Mouse (Mus musculus): ENCODE measurements around the gene Tmem144.

Tmem144 gene

GRCm38 (mm10) chr3:79852654-79853166 is at the start of gene Tmem144:
Gene Tmem144, minus strand, starts transcription at chr3:79852773.
- no peak for DNase-seq (ENCODE audit: extremely low spot score, low spot score)

DNA sequence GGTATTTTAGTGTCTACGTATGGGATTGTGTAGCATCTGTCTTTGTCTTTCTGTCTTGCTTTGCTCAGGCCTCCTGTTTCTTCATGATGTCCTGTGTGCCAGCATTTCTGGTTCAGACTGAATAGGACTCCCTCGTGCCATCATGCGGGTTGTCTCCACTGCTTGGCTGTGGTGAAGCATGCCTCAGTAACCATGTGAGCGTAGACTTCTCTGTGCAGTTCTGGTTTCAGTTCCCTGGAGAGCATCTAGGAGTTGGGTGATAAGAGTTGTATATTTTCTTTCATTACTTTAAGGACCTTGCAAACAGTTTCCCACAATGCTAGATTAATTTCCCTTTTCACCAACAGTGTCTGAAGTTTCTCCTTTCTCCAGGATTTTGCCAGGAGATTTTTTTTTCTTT is 49.2 kb upstream of the Tmem144 start:
- no peak for DNase-seq (ENCODE audit: extremely low spot score, low spot score)

- no peak for DNase-seq (ENCODE audit: extremely low spot score, low spot score)
Measured at GRCm38 (mm10) chr3:79901321-79901720, 48.7 kb upstream of the Tmem144 start.

DNA sequence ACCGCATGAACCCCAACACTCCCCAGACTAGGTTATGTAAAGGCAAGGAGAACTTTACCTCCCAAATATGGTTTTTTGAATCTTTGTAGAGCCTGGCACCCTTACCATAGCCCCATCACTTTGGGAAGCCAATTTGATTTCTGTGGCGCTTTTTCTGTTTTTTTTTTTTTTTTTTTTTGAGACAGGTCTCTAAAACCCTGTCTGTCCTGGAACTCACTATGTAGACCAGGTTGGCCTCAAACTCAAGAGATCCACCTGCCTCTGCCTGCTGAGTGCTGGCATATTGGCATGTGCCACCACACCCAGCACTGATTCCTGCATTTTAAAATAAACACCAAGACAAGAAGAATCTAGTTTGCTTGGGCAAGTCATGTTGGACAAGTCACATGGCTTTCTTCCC is 47.9 kb upstream of the Tmem144 start:
- DNase-seq (ENCODE audit: extremely low spot score, low spot score), result no peak

DNA sequence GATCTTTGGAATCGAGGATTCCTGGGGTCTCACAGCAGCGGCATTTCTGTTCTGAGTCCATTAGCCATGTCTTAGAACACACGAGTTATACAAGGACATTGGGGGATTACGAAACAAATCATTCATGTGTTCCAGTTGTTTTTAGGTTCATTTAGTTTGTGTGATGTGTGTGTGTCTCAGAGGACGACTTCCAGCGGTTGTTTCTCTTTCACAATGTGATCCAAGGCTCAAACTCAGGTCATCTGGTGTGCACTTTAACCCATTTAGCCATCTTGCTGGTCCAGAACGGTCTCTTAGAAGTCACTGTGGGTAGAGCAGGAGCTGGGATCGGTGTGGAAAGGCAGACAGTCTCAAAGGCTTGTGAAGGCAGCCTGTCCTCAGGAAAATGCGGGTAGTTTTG is 47.3 kb upstream of the Tmem144 start:
- DNase-seq (ENCODE audit: extremely low spot score, low spot score), result no peak

DNA sequence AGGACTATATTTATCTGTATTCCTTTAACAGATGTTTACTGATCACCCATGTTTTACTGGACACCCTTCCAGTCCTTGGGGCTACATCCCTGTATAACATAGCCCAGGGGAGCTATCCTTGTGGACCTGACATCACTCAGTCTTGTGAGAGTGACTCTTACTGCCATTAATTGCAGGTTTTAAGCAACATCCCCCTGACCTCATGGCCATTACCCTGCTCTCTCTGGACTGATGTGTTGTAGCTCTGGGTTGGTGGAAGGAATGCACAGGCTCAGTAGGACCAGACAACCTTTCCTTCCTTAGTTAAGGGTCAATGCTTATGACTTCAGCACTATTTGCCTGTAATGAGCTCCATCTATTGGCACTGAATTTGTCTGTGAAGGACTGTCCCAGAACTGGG is 45.9 kb upstream of the Tmem144 start:
- no peak for DNase-seq (ENCODE audit: extremely low spot score, low spot score)

- DNase-seq (ENCODE audit: extremely low spot score, low spot score), result no peak
Measured at GRCm38 (mm10) chr3:79897534-79898370, 45.2 kb upstream of the Tmem144 start.

GRCm38 (mm10) chr3:79887966-79888365 is 35.4 kb upstream of the Tmem144 start:
- no peak for DNase-seq (ENCODE audit: extremely low spot score, low spot score)

DNA sequence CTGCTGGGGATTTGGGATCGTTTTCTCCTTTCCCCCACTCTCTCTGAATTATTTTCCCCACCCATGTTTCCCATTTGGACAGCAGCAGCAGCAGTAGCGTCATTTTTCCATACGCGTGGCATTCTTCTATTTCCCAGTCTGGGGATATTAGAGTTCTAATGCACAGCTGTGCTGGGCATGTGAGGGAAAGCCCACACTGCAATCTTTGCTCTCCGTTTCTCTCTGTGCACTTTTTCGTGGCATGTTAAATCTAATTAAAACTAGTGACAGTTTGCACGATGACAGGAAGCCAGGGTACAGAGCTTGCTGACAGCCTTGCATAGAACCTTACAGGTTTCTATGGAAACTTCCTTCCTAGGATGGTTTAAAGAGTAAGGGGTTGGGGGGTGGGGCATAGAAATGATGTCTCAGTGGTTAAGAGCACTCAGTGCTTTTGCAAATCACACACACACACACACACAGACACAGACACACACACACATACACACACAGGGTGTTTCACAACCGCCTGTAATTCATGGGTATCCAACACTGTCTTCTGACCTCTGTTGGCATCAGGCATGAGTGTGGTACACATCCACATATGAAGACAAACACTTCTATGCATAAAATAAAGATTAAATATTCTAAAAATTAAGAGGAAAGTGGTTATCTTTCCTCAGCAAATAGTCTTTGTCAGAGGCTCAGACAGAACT is 34.7 kb upstream of the Tmem144 start:
- no peak for DNase-seq (ENCODE audit: extremely low spot score, low spot score)

- DNase-seq (ENCODE audit: extremely low spot score, low spot score), result peak; percentile 32
Measured at GRCm38 (mm10) chr3:79886357-79887091, 34.0 kb upstream of the Tmem144 start.

- DNase-seq (ENCODE audit: extremely low spot score, low spot score), result peak; percentile 78
Measured at GRCm38 (mm10) chr3:79885686-79886356, 33.2 kb upstream of the Tmem144 start.

- peak; percentile 66 for DNase-seq (ENCODE audit: extremely low spot score, low spot score)
Measured at GRCm38 (mm10) chr3:79884761-79885189, 32.2 kb upstream of the Tmem144 start.

DNA sequence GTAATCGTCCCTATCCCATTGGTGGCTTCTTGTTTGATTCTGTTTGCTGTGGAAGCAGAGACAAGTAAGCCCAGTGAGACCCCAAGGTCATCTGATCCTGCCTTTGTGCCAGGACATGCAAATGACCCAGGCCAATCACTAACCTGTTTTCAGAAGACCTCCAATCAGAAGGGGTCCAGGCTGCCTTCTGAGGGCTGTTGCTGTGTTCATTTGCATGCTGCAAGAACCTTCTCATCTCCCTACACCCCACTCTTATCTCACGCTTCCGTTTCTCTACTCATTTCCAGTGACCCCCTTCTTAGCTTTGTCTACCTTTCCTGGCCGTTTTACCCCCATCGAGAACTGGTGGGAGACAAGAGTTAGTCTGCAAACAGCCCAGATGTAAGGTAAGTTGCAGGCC is 31.7 kb upstream of the Tmem144 start, which contains the start of gene Fam198b:
Gene Fam198b, plus strand, starts transcription at position 229 of the 400 bp plus-strand sequence.
- no peak for DNase-seq (ENCODE audit: extremely low spot score, low spot score)

DNA sequence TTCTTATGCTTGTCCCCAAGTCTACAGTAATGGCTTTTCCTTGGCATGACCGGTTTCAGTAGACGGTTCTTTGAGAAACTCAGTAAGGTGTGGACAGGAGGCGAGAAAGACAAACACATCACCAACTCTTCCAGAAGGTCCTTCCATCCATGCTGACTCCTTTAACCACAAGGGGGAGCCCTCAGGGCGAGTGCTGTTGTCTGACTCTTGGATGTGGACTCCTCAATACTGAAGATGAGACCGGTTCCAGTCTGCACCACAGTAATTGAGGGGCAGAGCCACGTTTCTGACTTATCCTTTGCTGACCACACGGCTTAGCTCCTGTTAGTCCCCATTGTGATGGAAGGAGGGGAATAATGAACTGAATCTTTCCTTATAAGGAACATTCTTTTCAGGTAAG is 30.5 kb upstream of the Tmem144 start:
- peak; percentile 69 for DNase-seq (ENCODE audit: extremely low spot score, low spot score)

GRCm38 (mm10) chr3:79881645-79882044 is 29.1 kb upstream of the Tmem144 start:
- no peak for DNase-seq (ENCODE audit: extremely low spot score, low spot score)

DNA sequence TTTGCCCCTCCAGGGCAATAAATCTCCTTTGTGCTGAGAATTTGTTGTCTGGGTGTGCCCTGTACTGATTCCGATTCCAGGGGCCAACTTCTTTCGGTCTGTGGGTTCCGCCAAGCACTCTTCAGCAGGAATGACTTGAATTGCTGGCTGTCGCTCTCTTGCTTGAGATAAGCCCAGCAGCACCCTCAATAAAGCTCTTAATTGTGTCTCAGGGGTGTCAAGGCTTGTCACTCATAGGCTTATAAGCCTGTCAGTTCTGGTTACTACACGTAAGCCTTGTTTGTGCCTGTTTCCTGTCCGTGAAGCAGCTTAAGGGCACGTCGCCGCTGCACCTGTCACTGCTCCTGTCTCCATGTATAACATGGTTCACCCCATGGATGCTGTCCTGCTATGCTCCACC is 26.7 kb upstream of the Tmem144 start:
- no peak for DNase-seq (ENCODE audit: extremely low spot score, low spot score)

DNA sequence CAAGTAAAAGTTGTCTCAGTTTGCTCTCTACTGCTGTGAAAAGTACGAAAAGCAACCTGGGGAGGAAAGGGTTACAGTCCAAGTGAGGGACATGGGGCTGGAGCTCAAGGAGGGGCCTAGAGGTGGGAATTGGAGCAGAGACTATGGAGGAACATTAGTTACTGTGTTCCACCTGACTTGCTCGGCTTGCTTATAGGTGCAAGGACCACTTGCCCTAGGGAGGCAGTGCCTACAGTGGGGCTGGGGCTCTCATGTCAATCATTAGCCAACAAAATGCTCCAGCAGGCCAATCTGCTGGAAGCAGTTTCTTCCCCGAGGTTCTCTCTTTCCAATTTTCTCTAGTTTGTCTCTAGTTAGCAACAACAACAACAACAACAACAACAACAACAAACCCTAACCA is 25.8 kb upstream of the Tmem144 start:
- no peak for DNase-seq (ENCODE audit: extremely low spot score, low spot score)

DNA sequence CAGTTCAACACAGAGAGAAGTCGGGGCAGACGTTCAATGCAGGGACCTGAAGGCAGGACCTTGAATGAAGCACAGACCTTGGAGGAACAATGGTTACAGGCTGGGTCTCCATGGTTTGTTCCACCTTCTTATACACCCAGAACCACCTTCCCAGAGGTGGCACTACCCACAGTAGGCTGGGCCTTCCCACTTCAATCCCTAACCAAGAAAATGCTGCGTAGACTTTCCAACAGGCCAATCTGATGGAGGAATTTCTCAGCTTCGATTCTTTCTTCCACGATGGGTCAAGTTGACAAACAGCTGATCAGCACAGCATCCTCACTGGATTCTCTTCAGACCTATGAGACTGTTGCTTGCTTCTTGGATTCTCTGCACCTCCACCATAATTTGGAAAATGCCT is 22.9 kb upstream of the Tmem144 start:
- no peak for DNase-seq (ENCODE audit: extremely low spot score, low spot score)

DNA sequence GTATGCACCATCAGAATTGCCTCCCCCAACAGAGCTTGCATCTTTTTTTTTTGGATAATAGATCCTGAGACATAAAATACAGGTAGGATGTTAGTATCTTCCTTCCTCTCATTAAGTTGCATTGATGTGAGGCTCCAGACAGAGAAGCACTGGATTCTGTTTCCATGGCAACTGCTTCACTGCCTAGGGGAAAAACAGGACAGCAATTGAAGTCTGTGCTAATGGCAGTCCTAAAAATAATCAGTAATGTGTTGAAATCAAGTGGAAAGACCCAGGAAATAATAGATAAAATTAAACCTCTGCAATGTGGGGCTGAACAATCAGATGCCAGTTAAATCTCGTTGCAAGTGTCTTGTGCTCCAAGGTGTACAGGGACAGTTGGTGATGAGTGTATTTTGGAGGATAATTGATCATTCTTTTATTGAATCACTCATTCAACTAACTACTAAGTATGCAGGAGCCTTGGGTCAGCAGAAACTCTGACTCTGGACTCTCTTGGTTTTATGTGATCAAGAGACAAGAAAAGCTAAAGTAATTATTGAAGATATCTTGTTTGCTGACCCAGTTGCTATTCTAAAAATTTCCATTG is 14.6 kb upstream of the Tmem144 start:
- DNase-seq (ENCODE audit: extremely low spot score, low spot score), result no peak

DNA sequence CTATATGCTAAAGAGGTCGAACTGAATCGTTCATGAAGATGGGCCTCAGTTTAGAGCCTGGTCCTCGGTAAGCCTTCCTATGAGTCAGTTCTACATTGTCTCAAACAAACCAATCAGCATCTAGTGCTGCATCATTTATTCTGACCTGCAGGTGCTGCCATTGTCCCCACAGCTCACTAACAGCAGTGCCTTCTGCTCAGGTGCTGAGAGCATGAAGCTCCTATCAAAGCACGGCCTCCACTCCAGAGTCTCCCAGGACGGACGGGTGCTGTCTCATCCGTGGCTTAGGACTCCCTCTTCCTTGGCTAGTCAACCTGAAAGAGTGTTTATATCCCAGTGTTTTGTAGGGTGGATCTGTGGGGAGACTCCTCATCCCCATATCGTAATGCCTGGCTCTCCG is 14.0 kb upstream of the Tmem144 start:
- DNase-seq (ENCODE audit: extremely low spot score, low spot score), result no peak

DNA sequence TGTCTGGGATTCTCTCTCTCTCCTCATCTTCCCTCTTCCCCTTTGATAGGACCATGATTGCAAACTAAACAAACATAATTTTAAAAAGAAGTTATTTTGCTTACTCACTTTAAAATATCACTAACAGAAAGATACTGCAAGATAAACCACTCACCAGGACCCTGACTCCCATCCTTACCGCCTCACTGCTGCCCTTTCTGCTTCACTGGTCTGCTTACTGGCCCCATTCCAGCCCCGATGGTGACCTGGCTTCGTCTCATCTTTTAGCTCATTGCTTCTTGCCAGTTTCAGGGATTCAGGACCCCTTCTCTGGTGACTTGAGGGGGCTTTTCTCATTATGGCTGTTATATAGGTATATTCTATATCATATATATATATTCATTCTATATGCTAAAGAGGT is 13.5 kb upstream of the Tmem144 start:
- no peak for DNase-seq (ENCODE audit: extremely low spot score, low spot score)
